Mouse (Mus musculus): ENCODE measurements around the gene Llph. TPM values are rescaled to one million over a fixed set of nuclear protein-coding genes. Genes with fewer than 3 reads are reported as not detected.

The Llph gene
- polyA plus RNA-seq, 1 experiment = 4.0 TPM

- H3K4me3 ChIP-seq (ENCODE audit: control insufficient read depth, low read depth, low read length) = no peak overlapping the region
- H3K4me1 ChIP-seq (ENCODE audit: control insufficient read depth, insufficient read depth, low read length) = peaks cover 6% of the 10 kb centered on the region
- no peaks in the 10 kb centered on the region for H3K27me3 ChIP-seq (ENCODE audit: control insufficient read depth, insufficient read depth, low read length)
- no peaks in the 10 kb centered on the region for H3K36me3 ChIP-seq (ENCODE audit: control insufficient read depth, insufficient read depth, low read length)
- TF ChIP-seq POLR2A (IDR thresholded peaks at IDR 0.05; ENCODE audit: control insufficient read depth, low read depth, low read length) = no peak
- no peak for TF ChIP-seq CTCF (IDR thresholded peaks at IDR 0.05; ENCODE audit: control insufficient read depth, insufficient read depth, insufficient replicate concordance, low read depth, low read length)
- H3K27ac ChIP-seq (ENCODE audit: control insufficient read depth, insufficient read depth, low read depth, low read length) = no peak overlapping the region
These were observed 15.6 kb downstream of the Llph start for GRCm38 (mm10) chr10:120242421-120242820.

GRCm38 (mm10) chr10:120245681-120246080, 18.8 kb downstream of the Llph start:
- TF ChIP-seq CTCF (IDR thresholded peaks at IDR 0.05; ENCODE audit: control insufficient read depth, insufficient read depth, insufficient replicate concordance, low read depth, low read length) (no peak), POLR2A (IDR thresholded peaks at IDR 0.05; ENCODE audit: control insufficient read depth, low read depth, low read length) (no peak)
- Histone ChIP-seq H3K36me3 (ENCODE audit: control insufficient read depth, insufficient read depth, low read length) (no peaks in the 10 kb centered on the region), H3K27me3 (ENCODE audit: control insufficient read depth, insufficient read depth, low read length) (no peaks in the 10 kb centered on the region), H3K4me3 (ENCODE audit: control insufficient read depth, low read depth, low read length) (no peak overlapping the region), H3K27ac (ENCODE audit: control insufficient read depth, insufficient read depth, low read depth, low read length) (no peak overlapping the region), H3K4me1 (ENCODE audit: control insufficient read depth, insufficient read depth, low read length) (no peaks in the 10 kb centered on the region)

GRCm38 (mm10) chr10:120246994-120247750, 20.3 kb downstream of the Llph start:
- H3K4me3 ChIP-seq (ENCODE audit: control insufficient read depth, low read depth, low read length) = no peak overlapping the region
- no peaks in the 10 kb centered on the region for H3K4me1 ChIP-seq (ENCODE audit: control insufficient read depth, insufficient read depth, low read length)

GRCm38 (mm10) chr10:120250911-120251683, 24.2 kb downstream of the Llph start:
- Histone ChIP-seq H3K27me3 (ENCODE audit: control insufficient read depth, insufficient read depth, low read length) (no peaks in the 10 kb centered on the region), H3K4me3 (ENCODE audit: control insufficient read depth, low read depth, low read length) (no peak overlapping the region), H3K27ac (ENCODE audit: control insufficient read depth, insufficient read depth, low read depth, low read length) (no peak overlapping the region), H3K36me3 (ENCODE audit: control insufficient read depth, insufficient read depth, low read length) (no peaks in the 10 kb centered on the region), H3K4me1 (ENCODE audit: control insufficient read depth, insufficient read depth, low read length) (no peaks in the 10 kb centered on the region)
- no peak for TF ChIP-seq CTCF (IDR thresholded peaks at IDR 0.05; ENCODE audit: control insufficient read depth, insufficient read depth, insufficient replicate concordance, low read depth, low read length)

More at GRCm38 (mm10) chr10:120246994-120247750, 20.3 kb downstream of the Llph start:
- TF ChIP-seq POLR2A (IDR thresholded peaks at IDR 0.05; ENCODE audit: control insufficient read depth, low read depth, low read length) (no peak), CTCF (IDR thresholded peaks at IDR 0.05; ENCODE audit: control insufficient read depth, insufficient read depth, insufficient replicate concordance, low read depth, low read length) (no peak)
- Histone ChIP-seq H3K27me3 (ENCODE audit: control insufficient read depth, insufficient read depth, low read length) (no peaks in the 10 kb centered on the region), H3K27ac (ENCODE audit: control insufficient read depth, insufficient read depth, low read depth, low read length) (no peak overlapping the region), H3K36me3 (ENCODE audit: control insufficient read depth, insufficient read depth, low read length) (no peaks in the 10 kb centered on the region)

- H3K4me3 ChIP-seq (ENCODE audit: control insufficient read depth, low read depth, low read length) = no peak overlapping the region
- H3K36me3 ChIP-seq (ENCODE audit: control insufficient read depth, insufficient read depth, low read length) = no peaks in the 10 kb centered on the region
- no peak overlapping the region for H3K27ac ChIP-seq (ENCODE audit: control insufficient read depth, insufficient read depth, low read depth, low read length)
- no peaks in the 10 kb centered on the region for H3K27me3 ChIP-seq (ENCODE audit: control insufficient read depth, insufficient read depth, low read length)
- no peaks in the 10 kb centered on the region for H3K4me1 ChIP-seq (ENCODE audit: control insufficient read depth, insufficient read depth, low read length)
- TF ChIP-seq CTCF (IDR thresholded peaks at IDR 0.05; ENCODE audit: control insufficient read depth, insufficient read depth, insufficient replicate concordance, low read depth, low read length) (no peak), POLR2A (IDR thresholded peaks at IDR 0.05; ENCODE audit: control insufficient read depth, low read depth, low read length) (no peak)
These were observed 24.9 kb downstream of the Llph start for GRCm38 (mm10) chr10:120251791-120252190.

GRCm38 (mm10) chr10:120252800-120253199, 25.9 kb downstream of the Llph start:
- no peak overlapping the region for H3K27ac ChIP-seq (ENCODE audit: control insufficient read depth, insufficient read depth, low read depth, low read length)
- no peak overlapping the region for H3K4me3 ChIP-seq (ENCODE audit: control insufficient read depth, low read depth, low read length)
- no peaks in the 10 kb centered on the region for H3K27me3 ChIP-seq (ENCODE audit: control insufficient read depth, insufficient read depth, low read length)
- TF ChIP-seq CTCF (IDR thresholded peaks at IDR 0.05; ENCODE audit: control insufficient read depth, insufficient read depth, insufficient replicate concordance, low read depth, low read length) = no peak
- no peaks in the 10 kb centered on the region for H3K4me1 ChIP-seq (ENCODE audit: control insufficient read depth, insufficient read depth, low read length)
- no peaks in the 10 kb centered on the region for H3K36me3 ChIP-seq (ENCODE audit: control insufficient read depth, insufficient read depth, low read length)

GRCm38 (mm10) chr10:120257231-120257630, 30.4 kb downstream of the Llph start:
- Histone ChIP-seq H3K4me1 (ENCODE audit: control insufficient read depth, insufficient read depth, low read length) (0 out of 2 replicates have a peak, but pooled peaks cover 2% of the 10 kb centered on the region), H3K27ac (ENCODE audit: control insufficient read depth, insufficient read depth, low read depth, low read length) (no peak overlapping the region), H3K27me3 (ENCODE audit: control insufficient read depth, insufficient read depth, low read length) (no peaks in the 10 kb centered on the region), H3K4me3 (ENCODE audit: control insufficient read depth, low read depth, low read length) (no peak overlapping the region), H3K36me3 (ENCODE audit: control insufficient read depth, insufficient read depth, low read length) (no peaks in the 10 kb centered on the region)
- TF ChIP-seq POLR2A (IDR thresholded peaks at IDR 0.05; ENCODE audit: control insufficient read depth, low read depth, low read length) = no peak
- no peak for TF ChIP-seq CTCF (IDR thresholded peaks at IDR 0.05; ENCODE audit: control insufficient read depth, insufficient read depth, insufficient replicate concordance, low read depth, low read length)

Measured in testis, adult 2 months (tissue).